Mouse (Mus musculus): ENCODE measurements around the gene Zcchc7. TPM values are rescaled to one million over a fixed set of nuclear protein-coding genes. Genes with fewer than 3 reads are reported as not detected.

The Zcchc7 gene
- polyA plus RNA-seq, 1 experiment: 15.9 TPM

GRCm38 (mm10) chr4:44927934-44928333, 172.3 kb downstream of the Zcchc7 start:
- Histone ChIP-seq H3K4me3 (replicated peaks; ENCODE audit: extremely low read depth, low read depth, low read length) (no peak overlapping the region), H3K4me1 (ENCODE audit: control insufficient read depth, insufficient read depth, low read length) (no peaks in the 10 kb centered on the region)
- 76% methylated on average over 2 of the region's 2 CpGs for WGBS
- no peak for DNase-seq
- TF ChIP-seq CTCF (IDR thresholded peaks at IDR 0.05; ENCODE audit: insufficient read depth, low read length) (no peak), POLR2A (IDR thresholded peaks at IDR 0.05; ENCODE audit: borderline replicate concordance, extremely low read depth, low read depth, low read length) (no peak)

GRCm38 (mm10) chr4:44928790-44929189, 173.1 kb downstream of the Zcchc7 start:
- TF ChIP-seq POLR2A (IDR thresholded peaks at IDR 0.05; ENCODE audit: borderline replicate concordance, extremely low read depth, low read depth, low read length): no peak
- no peak for TF ChIP-seq CTCF (IDR thresholded peaks at IDR 0.05; ENCODE audit: insufficient read depth, low read length)
- no peak for DNase-seq
- Histone ChIP-seq H3K4me1 (ENCODE audit: control insufficient read depth, insufficient read depth, low read length) (no peaks in the 10 kb centered on the region), H3K4me3 (replicated peaks; ENCODE audit: extremely low read depth, low read depth, low read length) (no peak overlapping the region)
- WGBS: 83% methylated on average over 3 of the region's 3 CpGs

- DNase-seq: no peak
- Histone ChIP-seq H3K4me1 (ENCODE audit: control insufficient read depth, insufficient read depth, low read length) (no peaks in the 10 kb centered on the region), H3K4me3 (replicated peaks; ENCODE audit: extremely low read depth, low read depth, low read length) (no peak overlapping the region)
- WGBS: 94% methylated on average over 7 of the region's 7 CpGs
- TF ChIP-seq POLR2A (IDR thresholded peaks at IDR 0.05; ENCODE audit: borderline replicate concordance, extremely low read depth, low read depth, low read length) (no peak), CTCF (IDR thresholded peaks at IDR 0.05; ENCODE audit: insufficient read depth, low read length) (no peak)
Observed at GRCm38 (mm10) chr4:44930406-44930805, 174.7 kb downstream of the Zcchc7 start.

- WGBS: 92% methylated on average over 6 of the region's 6 CpGs
- TF ChIP-seq CTCF (IDR thresholded peaks at IDR 0.05; ENCODE audit: insufficient read depth, low read length) (no peak), POLR2A (IDR thresholded peaks at IDR 0.05; ENCODE audit: borderline replicate concordance, extremely low read depth, low read depth, low read length) (no peak)
Observed at GRCm38 (mm10) chr4:44931732-44932131, 176.1 kb downstream of the Zcchc7 start.

GRCm38 (mm10) chr4:44938359-44939340, 183.0 kb downstream of the Zcchc7 start:
- DNase-seq: no peak
- TF ChIP-seq POLR2A (IDR thresholded peaks at IDR 0.05; ENCODE audit: borderline replicate concordance, extremely low read depth, low read depth, low read length): no peak
- TF ChIP-seq CTCF (IDR thresholded peaks at IDR 0.05; ENCODE audit: insufficient read depth, low read length): no peak
- WGBS: 73% methylated on average over 8 of the region's 8 CpGs
- no peaks in the 10 kb centered on the region for H3K4me1 ChIP-seq (ENCODE audit: control insufficient read depth, insufficient read depth, low read length)
- H3K4me3 ChIP-seq (replicated peaks; ENCODE audit: extremely low read depth, low read depth, low read length): no peak overlapping the region

More at GRCm38 (mm10) chr4:44931732-44932131, 176.1 kb downstream of the Zcchc7 start:
- no peak for DNase-seq
- Histone ChIP-seq H3K4me3 (replicated peaks; ENCODE audit: extremely low read depth, low read depth, low read length) (no peak overlapping the region), H3K4me1 (ENCODE audit: control insufficient read depth, insufficient read depth, low read length) (no peaks in the 10 kb centered on the region)

- no peak overlapping the region for H3K4me3 ChIP-seq (replicated peaks; ENCODE audit: extremely low read depth, low read depth, low read length)
- no peak for TF ChIP-seq POLR2A (IDR thresholded peaks at IDR 0.05; ENCODE audit: borderline replicate concordance, extremely low read depth, low read depth, low read length)
- TF ChIP-seq CTCF (IDR thresholded peaks at IDR 0.05; ENCODE audit: insufficient read depth, low read length): no peak
Observed at GRCm38 (mm10) chr4:44939576-44940249, 184.0 kb downstream of the Zcchc7 start.

GRCm38 (mm10) chr4:44940286-44940685, 184.6 kb downstream of the Zcchc7 start:
- Histone ChIP-seq H3K4me3 (replicated peaks; ENCODE audit: extremely low read depth, low read depth, low read length) (no peak overlapping the region), H3K4me1 (ENCODE audit: control insufficient read depth, insufficient read depth, low read length) (no peaks in the 10 kb centered on the region)
- no peak for DNase-seq
- TF ChIP-seq CTCF (IDR thresholded peaks at IDR 0.05; ENCODE audit: insufficient read depth, low read length) (no peak), POLR2A (IDR thresholded peaks at IDR 0.05; ENCODE audit: borderline replicate concordance, extremely low read depth, low read depth, low read length) (no peak)
- 71% methylated on average over 9 of the region's 9 CpGs for WGBS

More at GRCm38 (mm10) chr4:44939576-44940249, 184.0 kb downstream of the Zcchc7 start:
- no peak for DNase-seq
- no peaks in the 10 kb centered on the region for H3K4me1 ChIP-seq (ENCODE audit: control insufficient read depth, insufficient read depth, low read length)
- 81% methylated on average over 14 of the region's 14 CpGs for WGBS

GRCm38 (mm10) chr4:44942237-44942636, 186.6 kb downstream of the Zcchc7 start:
- DNase-seq: no peak
- no peaks in the 10 kb centered on the region for H3K4me1 ChIP-seq (ENCODE audit: control insufficient read depth, insufficient read depth, low read length)
- 89% methylated on average over 1 of the region's 1 CpGs for WGBS
- no peak overlapping the region for H3K4me3 ChIP-seq (replicated peaks; ENCODE audit: extremely low read depth, low read depth, low read length)
- TF ChIP-seq POLR2A (IDR thresholded peaks at IDR 0.05; ENCODE audit: borderline replicate concordance, extremely low read depth, low read depth, low read length) (no peak), CTCF (IDR thresholded peaks at IDR 0.05; ENCODE audit: insufficient read depth, low read length) (no peak)

GRCm38 (mm10) chr4:44943480-44943879, 187.8 kb downstream of the Zcchc7 start:
- 82% methylated on average over 6 of the region's 6 CpGs for WGBS
- TF ChIP-seq POLR2A (IDR thresholded peaks at IDR 0.05; ENCODE audit: borderline replicate concordance, extremely low read depth, low read depth, low read length) (no peak), CTCF (IDR thresholded peaks at IDR 0.05; ENCODE audit: insufficient read depth, low read length) (no peak)
- DNase-seq: no peak
- Histone ChIP-seq H3K4me3 (replicated peaks; ENCODE audit: extremely low read depth, low read depth, low read length) (no peak overlapping the region), H3K4me1 (ENCODE audit: control insufficient read depth, insufficient read depth, low read length) (no peaks in the 10 kb centered on the region)

Data from lung, adult 2 months (tissue).